Mouse (Mus musculus) embryo, embryonic 9.5 days (tissue): Measurements from ENCODE around the gene Cramp1l.
"Not testable (repeated sequence)": the region's sequence is repeated elsewhere in the genome, so short reads cannot be mapped to it uniquely, and the experiment has no call there.

Source experiments
- DNase-seq: peaks from one replicate; pipeline ENCODE4 v3.0.0-alpha.2; 2017; ENCODE audit errors: extremely low spot score

Gene Cramp1l

DNA sequence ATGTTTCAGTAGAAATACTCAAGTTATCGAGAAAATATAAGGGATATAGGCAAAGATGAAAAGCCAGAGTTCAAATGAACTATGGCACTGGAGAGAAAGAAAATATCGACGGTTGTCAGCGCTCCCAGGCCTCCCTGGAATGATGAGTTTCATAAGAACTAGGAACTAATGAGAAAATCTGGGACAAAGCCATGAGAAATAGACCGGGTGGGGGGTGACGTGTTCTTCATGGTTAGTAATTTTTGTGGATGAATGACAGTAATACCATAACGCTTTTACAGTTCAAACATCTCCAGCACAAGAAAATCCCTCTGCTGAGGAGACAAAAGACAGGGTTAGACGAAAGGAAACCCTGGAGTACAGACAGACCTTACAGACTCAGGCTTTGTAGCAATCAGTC is 56.2 kb downstream of the Cramp1l start:
- DNase-seq, result peak; percentile 17

DNA sequence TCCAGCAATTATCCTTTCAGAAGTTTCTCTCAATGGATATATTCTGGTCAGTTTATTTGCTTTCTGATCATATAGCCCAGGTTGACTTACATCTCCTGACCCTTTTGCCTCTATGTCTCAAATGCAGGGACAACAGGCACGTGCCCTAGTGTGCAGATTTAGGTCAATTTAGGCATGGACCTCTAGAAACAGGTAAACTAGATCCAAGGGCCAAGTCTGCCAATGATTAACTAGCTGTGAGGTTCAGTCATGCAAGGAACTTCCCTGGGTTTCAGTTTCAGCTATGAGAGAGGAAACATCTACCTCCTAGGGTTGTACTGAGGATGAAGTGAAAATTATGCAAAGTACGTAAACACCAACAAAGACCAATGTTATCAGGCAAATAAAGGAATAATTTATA is 62.3 kb downstream of the Cramp1l start:
- no peak for DNase-seq

DNA sequence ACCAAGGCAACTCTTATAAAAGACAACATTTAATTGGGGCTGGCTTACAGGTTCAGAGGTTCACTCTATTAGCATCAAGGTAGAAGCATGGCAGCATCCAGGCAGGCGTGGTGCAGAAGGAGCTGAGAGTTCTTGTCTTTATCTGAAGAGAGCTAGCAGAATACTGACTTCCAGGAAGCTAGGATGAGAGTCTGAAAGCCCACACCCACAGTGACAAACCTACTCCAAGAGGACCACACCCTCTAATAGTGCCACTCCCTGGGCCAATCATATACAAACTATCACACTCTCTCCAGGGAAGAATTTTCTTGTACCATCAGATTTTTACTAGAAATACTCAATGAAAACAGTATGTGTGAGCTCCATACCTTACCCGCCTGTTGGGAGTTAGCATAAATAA is 64.9 kb downstream of the Cramp1l start:
- DNase-seq, result no peak

DNA sequence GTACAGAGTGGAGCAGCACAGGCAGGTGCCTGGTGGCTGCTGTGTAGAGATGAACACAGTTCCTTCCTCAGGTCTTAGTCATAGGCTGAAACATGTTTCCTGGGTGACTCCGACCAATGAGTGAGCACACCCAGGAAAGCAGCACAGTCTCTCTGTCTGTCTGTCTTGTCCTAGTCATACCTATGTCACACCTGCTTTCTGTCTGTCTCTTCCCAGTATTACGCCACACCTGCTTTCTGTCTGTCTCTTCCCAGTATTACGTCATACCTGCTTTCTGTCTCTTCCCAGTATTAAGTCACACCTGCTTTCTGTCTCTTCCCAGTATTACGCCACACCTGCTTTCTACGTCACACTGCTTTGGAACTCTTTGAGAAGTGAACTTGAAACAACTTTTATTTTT is 67.4 kb downstream of the Cramp1l start:
- no peak for DNase-seq

DNA sequence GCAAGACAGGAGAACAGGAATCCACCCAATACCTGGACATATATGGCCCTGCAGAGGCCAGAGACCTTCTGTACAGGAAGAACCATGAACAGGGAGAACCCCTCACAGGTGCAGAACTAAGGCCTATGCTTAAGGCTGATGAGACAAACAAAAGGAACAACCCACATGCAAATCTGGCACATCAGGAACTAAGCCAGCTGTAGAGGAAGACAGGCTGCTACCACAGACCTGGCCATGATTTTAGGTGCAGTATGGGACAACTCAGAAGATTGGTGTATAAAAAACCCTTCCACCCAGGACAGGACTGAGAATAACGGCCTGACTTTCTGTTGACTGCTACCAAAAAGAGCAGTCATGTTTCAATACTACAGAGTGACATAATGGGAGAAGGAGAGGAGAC is 72.0 kb downstream of the Cramp1l start:
- DNase-seq, result not testable (repeated sequence)

DNA sequence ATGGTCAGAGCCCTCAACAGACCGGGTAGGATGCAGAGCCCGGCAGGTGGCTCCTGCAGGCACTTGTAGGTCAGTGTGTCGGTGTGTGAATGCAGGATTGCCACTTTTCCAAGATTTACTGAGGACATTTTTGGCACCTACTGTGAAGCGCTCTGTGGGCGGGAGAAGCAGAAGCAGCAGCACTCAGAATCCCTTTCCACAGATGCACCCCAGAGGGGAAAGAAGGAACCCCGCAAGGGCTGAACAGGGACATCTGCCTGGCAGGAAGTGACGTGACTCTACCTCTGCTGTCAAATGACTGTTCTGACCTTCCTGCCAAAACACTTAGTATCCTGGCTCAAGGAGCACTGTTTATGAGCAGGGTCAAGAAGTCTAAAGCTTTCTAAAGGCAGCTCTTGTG is 72.6 kb downstream of the Cramp1l start:
- no peak for DNase-seq

DNA sequence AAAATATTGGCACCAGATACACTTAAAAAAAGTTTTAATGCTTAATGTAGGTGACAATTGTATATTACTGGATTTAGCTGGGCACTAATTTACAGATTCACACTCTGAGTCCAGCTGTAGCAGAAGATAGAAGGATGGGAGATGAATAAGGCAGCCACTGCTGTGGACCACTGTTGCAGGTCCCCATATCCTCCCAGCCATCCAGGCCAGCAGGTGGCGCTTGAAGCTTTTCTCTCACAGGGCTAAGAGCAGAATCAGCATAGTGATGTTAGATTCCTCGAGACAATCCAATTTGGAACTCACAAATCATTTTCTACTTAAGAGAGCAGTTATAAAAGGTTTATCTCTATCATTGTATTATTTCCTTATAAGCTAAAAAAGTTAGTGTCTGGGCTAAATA is 73.1 kb downstream of the Cramp1l start:
- DNase-seq, result peak; percentile 13

DNA sequence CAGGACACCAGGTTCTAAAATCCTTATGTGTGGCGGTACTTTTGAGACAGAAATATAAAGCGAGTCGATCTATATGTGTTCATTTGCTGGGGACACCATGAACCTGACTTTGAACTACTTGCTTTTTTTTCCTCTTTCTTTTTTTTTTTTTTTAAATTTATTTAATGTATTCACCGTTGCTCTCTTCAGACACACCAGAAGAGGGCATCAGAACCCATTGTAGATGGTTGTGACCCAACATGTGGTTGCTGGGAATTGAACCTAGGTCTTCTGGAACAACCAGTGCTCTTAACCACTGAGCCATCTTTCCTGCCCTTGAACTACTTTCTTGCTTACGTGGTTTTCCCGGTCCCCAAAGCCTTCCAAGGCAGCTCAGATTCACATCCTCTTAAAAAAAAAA is 78.3 kb downstream of the Cramp1l start:
- no peak for DNase-seq

DNA sequence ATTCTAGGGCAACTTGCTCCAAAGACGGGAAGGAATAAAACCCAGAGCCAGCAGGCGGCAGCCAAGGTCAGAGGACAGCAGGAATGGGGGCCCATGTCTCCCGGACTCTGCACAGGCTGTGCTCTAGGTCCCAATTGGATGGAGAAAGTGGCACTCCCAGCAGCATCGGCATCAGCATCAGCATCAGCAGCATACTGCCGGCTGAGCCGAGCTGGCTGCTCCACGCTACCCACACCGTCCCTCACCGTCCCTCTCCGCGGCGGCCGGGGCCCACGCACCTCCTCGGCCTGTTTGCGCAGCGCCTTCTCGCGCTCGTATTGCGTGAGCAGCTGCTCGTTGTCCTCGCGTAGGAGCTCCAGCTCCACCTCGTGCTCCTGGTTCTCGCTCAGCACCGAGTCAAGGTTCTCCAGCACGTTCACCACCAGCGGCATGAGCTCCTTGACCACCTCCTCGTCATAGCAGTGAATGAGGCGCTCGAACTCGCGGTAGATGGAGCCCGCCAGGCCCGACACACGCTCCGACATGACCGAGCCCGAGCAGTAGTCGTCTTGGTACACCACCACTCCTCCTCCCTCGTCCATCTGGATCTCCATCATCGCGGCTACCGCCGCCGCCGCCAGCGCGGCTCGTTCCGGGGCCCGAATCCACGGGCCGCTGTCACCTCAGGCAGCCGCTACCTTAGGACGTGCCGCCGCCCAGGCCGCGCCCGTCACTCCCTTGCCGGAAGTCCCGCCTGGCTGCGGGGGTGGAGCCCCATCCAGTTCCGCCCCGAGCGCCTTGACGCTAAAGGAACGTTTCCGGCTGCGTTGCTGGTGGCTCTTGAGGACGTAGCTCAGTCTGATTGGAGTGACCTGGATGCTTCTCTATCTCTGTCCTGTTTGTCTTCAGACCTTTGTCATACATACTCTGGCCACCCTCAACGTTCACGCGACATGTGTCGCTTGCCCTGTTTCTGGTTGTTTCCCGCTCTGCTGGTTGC is 79.0 kb downstream of the Cramp1l start, which contains the start of gene Mapk8ip3:
TSS of gene Mapk8ip3 (minus strand) at position 719 of the 979 bp plus-strand sequence.
- peak; percentile 91 for DNase-seq

DNA sequence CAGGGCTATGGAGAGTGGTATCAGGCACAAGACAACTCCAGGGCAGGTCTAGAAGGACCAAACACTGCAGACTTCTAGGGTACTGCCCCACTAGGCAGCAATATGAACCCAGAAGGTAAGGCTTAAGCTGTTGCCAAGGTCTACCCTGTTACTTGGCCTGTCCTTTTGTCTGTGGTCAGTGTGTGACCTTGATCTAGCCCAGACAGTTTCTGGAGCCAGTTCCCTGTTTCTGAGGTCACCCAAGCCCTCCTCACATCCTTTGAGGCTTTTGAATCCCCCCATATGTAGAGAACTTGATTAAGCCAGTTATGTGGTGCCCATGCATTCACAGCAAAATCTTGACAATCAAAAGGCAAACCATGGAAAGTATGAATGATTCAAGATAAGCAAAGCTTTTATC is 79.9 kb downstream of the Cramp1l start:
- DNase-seq, result no peak

DNA sequence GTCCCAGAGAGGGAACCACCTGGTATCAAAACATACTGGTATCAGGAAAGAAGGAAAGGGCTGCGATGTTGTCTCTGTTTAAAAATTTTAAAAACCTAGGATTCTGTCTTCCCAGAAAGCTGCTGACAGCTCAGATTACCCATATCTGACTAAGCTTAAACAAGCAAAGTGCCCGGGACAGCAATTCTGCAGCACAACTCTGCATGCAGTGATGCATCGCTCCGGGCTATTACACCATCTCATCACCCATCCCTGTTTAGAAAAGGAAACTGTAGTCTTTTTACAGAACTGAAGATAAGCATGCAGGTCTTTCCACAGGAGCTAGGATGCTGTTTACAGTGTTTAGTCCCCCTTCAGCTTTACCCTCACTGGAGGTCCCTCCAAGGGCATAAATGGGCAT is 80.7 kb downstream of the Cramp1l start:
- no peak for DNase-seq

DNA sequence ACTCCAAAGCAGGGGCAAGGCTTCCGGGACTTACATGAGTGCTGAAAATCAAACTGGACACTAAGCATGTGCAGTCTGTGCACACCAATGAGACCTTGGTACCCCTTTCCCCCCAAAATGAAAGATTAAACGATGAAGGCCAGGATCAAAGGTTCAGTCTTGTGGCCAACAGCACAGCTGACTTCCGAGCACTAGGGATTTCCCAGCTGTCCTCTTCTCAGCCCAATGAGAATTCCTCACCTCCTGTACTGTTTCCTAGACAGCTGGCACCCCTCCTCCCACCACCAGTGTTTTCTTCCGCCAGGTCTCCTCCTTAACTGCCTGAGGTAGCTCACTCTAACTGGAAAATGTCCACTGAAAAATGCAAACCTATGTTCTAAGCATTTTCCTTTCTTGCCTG is 82.4 kb downstream of the Cramp1l start:
- no peak for DNase-seq

DNA sequence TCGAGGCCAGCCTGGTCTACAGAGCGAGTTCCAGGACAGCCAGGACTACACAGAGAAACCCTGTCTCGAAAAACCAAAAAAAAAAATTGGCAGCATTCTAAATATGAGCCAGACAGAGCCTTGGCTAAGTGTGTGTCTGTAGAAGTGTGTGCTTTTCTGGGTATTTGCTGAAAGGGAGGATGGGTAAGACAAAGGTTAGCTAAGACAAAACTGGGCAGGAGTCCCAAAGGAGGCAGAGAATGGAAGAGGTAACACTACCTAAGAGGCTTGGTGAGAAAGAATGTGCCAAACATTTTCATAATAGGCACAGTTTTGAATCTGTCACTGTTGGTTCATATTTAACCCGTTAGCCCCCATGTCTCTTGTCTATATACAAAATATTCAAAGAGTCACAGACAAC is 83.2 kb downstream of the Cramp1l start:
- DNase-seq, result no peak

DNA sequence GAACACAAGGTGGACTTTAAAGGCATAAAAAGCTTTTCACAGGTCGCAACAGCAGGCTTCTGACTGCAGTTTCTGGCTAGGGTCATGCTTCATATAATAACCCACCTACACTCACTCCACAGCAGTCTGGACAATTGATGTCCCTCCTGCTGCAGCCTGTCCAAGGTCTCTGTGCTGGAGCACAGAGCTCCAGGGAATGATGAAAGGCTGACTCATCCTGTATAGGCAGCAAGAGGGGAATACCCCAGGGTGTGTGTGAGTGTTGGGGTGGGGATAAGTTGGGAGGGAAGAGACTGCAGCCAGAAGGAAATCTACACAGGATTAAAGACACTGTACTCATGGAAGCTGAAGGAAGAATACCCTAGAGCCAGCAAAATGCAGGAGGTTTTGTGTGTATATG is 86.1 kb downstream of the Cramp1l start:
- no peak for DNase-seq

DNA sequence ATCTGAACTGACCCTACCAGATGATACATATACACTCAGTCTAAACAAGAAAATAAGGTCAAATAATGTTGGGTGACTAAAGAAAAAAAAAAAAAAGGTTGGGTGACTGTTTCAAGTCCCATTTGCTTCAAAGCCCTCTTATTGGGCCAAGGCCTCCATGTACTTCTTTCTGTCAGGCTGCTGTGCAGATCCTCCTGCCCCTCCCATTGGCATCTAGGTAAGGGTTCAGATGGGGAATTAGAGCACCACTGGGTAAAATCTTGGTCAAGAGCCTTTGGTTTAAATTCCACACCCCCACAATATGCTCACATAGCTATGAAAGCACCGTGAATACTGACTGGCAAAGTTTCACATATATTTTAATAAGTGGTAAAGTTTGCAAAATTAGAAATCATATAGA is 92.3 kb downstream of the Cramp1l start:
- no peak for DNase-seq

DNA sequence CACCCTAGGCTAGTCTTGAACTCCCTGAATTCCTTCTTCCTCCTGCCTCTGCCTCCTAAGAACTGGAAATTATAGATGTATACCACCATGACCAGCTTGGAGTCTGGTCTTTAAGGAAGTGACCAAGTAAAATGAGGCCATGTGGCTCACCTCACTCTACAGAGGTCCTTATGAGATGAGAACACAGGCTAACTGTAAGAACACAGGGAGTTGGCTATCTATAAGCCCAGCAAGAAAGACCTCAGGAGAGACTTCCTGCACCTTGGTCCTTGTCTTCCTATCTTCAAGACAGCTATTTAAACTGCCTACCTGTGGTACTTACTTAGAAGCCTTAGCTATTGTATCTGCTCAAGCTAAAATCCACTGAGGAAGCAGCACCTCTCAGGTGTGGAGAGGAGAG is 101.6 kb downstream of the Cramp1l start:
- DNase-seq, result no peak
